Mouse (Mus musculus) forebrain, postnatal 0 days (tissue): ENCODE data around the gene Rwdd2b. TPM values are rescaled to one million over a fixed set of nuclear protein-coding genes. Genes with fewer than 3 reads are reported as not detected.

Source experiments
- ATAC-seq: fragments of 200-750 bp; cut with Nextera tagmentation; 2 replicates; pipeline ENCODE4 v1.8.0; 2017; ENCODE audit warnings: mild to moderate bottlenecking, moderate library complexity
- DNase-seq: peaks from one replicate; pipeline ENCODE4 v3.0.0-alpha.2; 2015
- H3K27ac ChIP-seq: fragments of 300-500 bp; sonication (generic); 2 replicates; pipeline ENCODE4 v1.5.1; 2014; ENCODE audit warnings: low read depth, mild to moderate bottlenecking, antibody characterized with exemption, low read length, moderate library complexity, mixed read lengths
- H3K27me3 ChIP-seq: fragments of 300-500 bp; sonication (generic); 2 replicates; pipeline ENCODE4 v1.6.1; 2014; ENCODE audit warnings: mild to moderate bottlenecking, low read length, mixed read lengths; ENCODE audit not compliant: insufficient read depth
- H3K36me3 ChIP-seq: fragments of 300-500 bp; sonication (generic); 2 replicates; pipeline ENCODE4 v1.6.1; 2014; ENCODE audit warnings: mild to moderate bottlenecking, moderate library complexity; ENCODE audit not compliant: insufficient read depth
- H3K4me1 ChIP-seq: fragments of 300-500 bp; sonication (generic); 2 replicates; pipeline ENCODE4 v1.6.1; 2014; ENCODE audit warnings: antibody characterized with exemption; ENCODE audit not compliant: insufficient read depth
- H3K4me2 ChIP-seq: fragments of 300-500 bp; sonication (generic); 2 replicates; pipeline ENCODE4 v1.6.1; 2014; ENCODE audit warnings: low read depth, mild to moderate bottlenecking, moderate library complexity
- H3K4me3 ChIP-seq: fragments of 300-500 bp; sonication (generic); 2 replicates; pipeline ENCODE4 v1.5.1; 2014; ENCODE audit warnings: low read depth, low read length, mixed read lengths
- H3K9ac ChIP-seq: fragments of 300-500 bp; sonication (generic); 2 replicates; pipeline ENCODE4 v1.6.1; 2014; ENCODE audit warnings: mild to moderate bottlenecking
- H3K9me3 ChIP-seq: fragments of 300-500 bp; sonication (generic); 2 replicates; pipeline ENCODE4 v1.6.1; 2016; ENCODE audit warnings: low read length
- CTCF ChIP-seq: sonication (generic); IDR thresholded peaks from 2 replicates; pipeline ENCODE4 v1.5.1; 2016; ENCODE audit warnings: antibody characterized with exemption, control low read depth, low read depth
- WGBS: fragments of 180-500 bp; shearing (Covaris S2); extraction: QIAGEN DNeasy Blood & Tissue Kit; methylation state at CpG from one replicate; pipeline ENCODE4 v1.1.7; 2014; 5-methylcytosine and 5-hydroxymethylcytosine counted together
- polyA plus RNA-seq: library from polyadenylated mRNA; unstranded; fragments of >200 nt; fragmentation: Nextera tagmentation; extraction: Ambion mirVana; gene quantifications from 2 replicates; pipeline ENCODE4 v1.2.1, GENCODE M21; 2015
- total RNA-seq: library from RNA; depleted of rRNA; stranded (reverse); fragments of >200 nt; gene quantifications from 2 replicates; pipeline ENCODE4 v1.2.3, GENCODE M21; 2014; rRNA removed

Gene Rwdd2b
- total RNA-seq (8.2 and 11.0 TPM in 2 replicates), polyA plus RNA-seq (13.7 and 18.0 TPM in 2 replicates)

DNA sequence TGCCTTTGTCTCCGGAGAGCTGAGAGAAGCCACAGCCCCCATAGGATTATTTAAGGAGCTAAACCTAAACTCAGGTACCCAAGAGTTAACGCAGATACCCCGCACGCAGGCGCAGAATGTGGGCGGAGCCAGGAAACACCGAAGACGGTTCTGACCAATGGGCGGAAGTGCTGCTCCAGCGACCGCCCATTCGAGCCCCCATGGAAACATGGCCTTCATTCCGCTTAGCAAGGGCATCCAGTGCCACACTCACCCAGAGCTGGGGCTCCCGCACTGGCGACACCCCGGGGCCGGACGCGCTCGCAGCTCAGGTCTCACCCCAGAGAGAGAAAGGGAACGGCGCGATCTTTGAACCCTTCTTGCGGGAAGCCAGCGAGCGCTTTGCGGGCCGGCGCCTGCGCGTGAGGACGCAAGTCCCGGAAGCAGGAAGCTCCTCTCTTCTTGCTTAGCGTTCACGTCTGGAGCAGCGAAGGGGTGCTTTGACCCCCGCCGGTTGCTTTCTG is at the start of gene Rwdd2b:
Gene Rwdd2b, minus strand, starts transcription at position 390 of the 503 bp plus-strand sequence.
- TF ChIP-seq CTCF: no peak
- under 1% methylated on average over 38 of the region's 38 CpGs for whole genome bisulfite sequencing

GRCm38 (mm10) chr16:87488605-87489004 is 48.2 kb upstream of the Rwdd2b start:
- Histone ChIP-seq H3K4me3 (no peak overlapping the region), H3K4me2 (no peak overlapping the region), H3K4me1 (no peaks in the 10 kb centered on the region), H3K27ac (no peak overlapping the region), H3K27me3 (no peaks in the 10 kb centered on the region), H3K9ac (no peak overlapping the region), H3K36me3 (peaks cover 90% of the 10 kb centered on the region), H3K9me3 (no peaks in the 10 kb centered on the region)
- DNase-seq (no peak), ATAC-seq (no peak)
- 84% methylated on average over 2 of the region's 2 CpGs for WGBS
- TF ChIP-seq CTCF: no peak

More for the DNA sequence above, at the start of gene Rwdd2b:
- peak within 1 kb of the TSS; percentile 54 for H3K4me2 ChIP-seq
- no peaks in the 10 kb centered on the region for H3K27me3 ChIP-seq
- H3K36me3 ChIP-seq: no peaks in the 10 kb centered on the region
- H3K27ac ChIP-seq: peak within 1 kb of the TSS; percentile 94
- H3K4me3 ChIP-seq: peak within 1 kb of the TSS; percentile 72
- no peaks in the 10 kb centered on the region for H3K9me3 ChIP-seq
- H3K4me1 ChIP-seq: peaks cover 7% of the 10 kb centered on the region; the same call in 1 of the 2 replicates
- peak; percentile 96 for DNase-seq
- peak within 1 kb of the TSS; percentile 90 for H3K9ac ChIP-seq
- peak; percentile 98 for ATAC-seq

DNA sequence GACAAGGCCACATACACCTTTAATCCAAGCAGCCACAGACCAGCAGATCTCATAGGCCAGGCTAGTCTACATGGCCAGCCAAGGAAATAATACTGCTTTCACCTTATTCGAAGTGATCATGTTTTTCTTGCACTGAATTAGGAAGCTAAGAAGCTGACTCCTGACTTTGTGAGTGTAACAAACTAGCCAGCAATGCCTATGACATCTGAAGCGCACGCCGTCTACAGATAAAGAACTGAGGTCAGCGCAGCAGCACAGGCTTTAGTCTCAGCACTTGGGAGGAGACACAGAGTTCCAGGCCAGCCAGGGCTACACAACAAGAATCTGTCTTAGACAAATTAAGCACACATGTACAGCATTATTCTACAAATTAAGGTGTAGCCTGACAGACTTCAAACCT is 46.4 kb upstream of the Rwdd2b start:
- ATAC-seq (no peak), DNase-seq (no peak)
- H3K9me3 ChIP-seq: no peaks in the 10 kb centered on the region
- no peak overlapping the region for H3K27ac ChIP-seq
- H3K36me3 ChIP-seq: peaks cover 91% of the 10 kb centered on the region
- H3K27me3 ChIP-seq: no peaks in the 10 kb centered on the region
- no peaks in the 10 kb centered on the region for H3K4me1 ChIP-seq
- no peak overlapping the region for H3K9ac ChIP-seq
- no peak overlapping the region for H3K4me3 ChIP-seq
- 98% methylated on average over 5 of the region's 5 CpGs for WGBS
- no peak overlapping the region for H3K4me2 ChIP-seq
- TF ChIP-seq CTCF: no peak

DNA sequence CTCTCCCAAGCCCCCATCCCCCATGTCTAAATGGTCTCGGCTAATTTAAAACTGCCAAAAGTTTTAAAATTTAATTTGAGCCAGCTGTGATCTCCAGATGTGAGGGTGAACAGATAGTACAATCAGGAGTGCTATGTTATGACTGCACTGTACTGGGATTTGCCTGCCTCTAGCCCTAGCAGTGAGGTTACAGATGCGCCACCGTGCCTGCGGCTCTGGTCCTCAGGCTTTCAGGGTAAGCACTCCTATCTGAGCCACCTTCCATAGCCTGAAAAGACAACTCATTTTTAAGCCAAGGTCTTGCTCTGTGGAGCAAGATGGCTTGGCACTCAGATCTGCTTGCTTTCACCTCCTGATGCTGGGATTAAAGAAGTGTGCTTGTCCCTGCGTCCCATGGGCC is 44.0 kb upstream of the Rwdd2b start:
- DNase-seq (no peak), ATAC-seq (0 out of 2 replicates have a peak, but pooled peaks have one; percentile 40)
- no peak for TF ChIP-seq CTCF
- H3K9me3 ChIP-seq: no peaks in the 10 kb centered on the region
- no peak overlapping the region for H3K4me2 ChIP-seq
- H3K27ac ChIP-seq: no peak overlapping the region
- no peak overlapping the region for H3K4me3 ChIP-seq
- H3K27me3 ChIP-seq: no peaks in the 10 kb centered on the region
- no peaks in the 10 kb centered on the region for H3K4me1 ChIP-seq
- peaks cover 79% of the 10 kb centered on the region for H3K36me3 ChIP-seq
- WGBS: 95% methylated on average over 5 of the region's 5 CpGs
- H3K9ac ChIP-seq: no peak overlapping the region

DNA sequence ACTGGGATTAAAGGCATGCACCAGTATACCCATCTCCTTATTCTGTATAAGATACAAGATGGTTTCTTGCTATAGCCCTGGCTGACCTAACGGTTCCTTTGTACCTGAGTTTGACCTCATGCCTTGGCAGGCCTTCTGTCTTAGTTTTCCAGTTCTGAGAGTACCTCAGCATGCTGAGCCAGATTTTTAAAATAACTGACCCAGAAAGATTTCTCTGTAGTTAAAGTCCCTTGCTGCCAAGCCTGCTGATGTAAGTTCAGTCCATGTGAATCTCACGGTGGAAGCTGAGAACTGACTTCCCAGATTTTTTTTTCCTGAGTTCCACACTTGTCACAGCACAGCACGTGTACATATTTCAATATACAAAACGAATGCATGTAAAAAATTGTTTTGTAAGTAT is 30.2 kb upstream of the Rwdd2b start:
- no peaks in the 10 kb centered on the region for H3K9me3 ChIP-seq
- H3K4me2 ChIP-seq: no peak overlapping the region
- H3K9ac ChIP-seq: no peak overlapping the region
- no peaks in the 10 kb centered on the region for H3K27me3 ChIP-seq
- peaks cover 70% of the 10 kb centered on the region for H3K36me3 ChIP-seq
- H3K4me1 ChIP-seq: no peaks in the 10 kb centered on the region
- H3K27ac ChIP-seq: no peak overlapping the region
- no peak for TF ChIP-seq CTCF
- H3K4me3 ChIP-seq: no peak overlapping the region
- ATAC-seq: no peak
- no peak for DNase-seq
- 93% methylated on average over 4 of the region's 4 CpGs for WGBS

- no peak for ATAC-seq
- WGBS: 100% methylated on average over 3 of the region's 3 CpGs
- H3K27ac ChIP-seq: no peak overlapping the region
These were observed 18.4 kb upstream of the Rwdd2b start for GRCm38 (mm10) chr16:87458752-87459151.

DNA sequence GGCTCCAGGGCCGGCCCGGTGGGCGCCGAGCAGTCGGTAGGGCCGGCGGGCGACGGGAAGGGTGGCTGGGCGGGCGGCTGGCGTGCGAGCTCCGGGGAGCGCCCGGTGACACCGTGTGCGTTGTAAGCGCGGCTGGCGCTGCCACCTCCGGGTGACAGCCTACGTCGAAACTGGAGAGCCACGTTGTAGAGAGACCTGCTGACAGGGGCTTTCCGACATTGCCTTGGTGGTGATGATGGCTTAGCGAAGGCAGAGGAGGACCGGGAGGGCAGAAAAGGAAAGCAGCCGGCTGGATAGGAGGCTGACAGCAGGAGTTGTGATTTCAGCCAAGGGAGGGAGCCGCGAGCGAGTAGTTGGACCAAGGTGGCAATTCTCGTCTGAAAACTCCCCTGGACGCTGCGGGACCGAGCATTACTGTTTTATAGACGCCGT is 14.8 kb upstream of the Rwdd2b start:
- H3K27me3 ChIP-seq: no peaks in the 10 kb centered on the region
- DNase-seq (no peak), ATAC-seq (peak; percentile 72)
- peak overlapping the region; percentile 84 for H3K4me2 ChIP-seq
- H3K9ac ChIP-seq: peak overlapping the region; percentile 89
- peaks cover 12% of the 10 kb centered on the region for H3K4me1 ChIP-seq
- H3K9me3 ChIP-seq: no peaks in the 10 kb centered on the region
- no peaks in the 10 kb centered on the region; the same call in none of the 2 replicates for H3K36me3 ChIP-seq
- peak overlapping the region; percentile 85 for H3K27ac ChIP-seq
- H3K4me3 ChIP-seq: peak overlapping the region; percentile 98
- no peak for TF ChIP-seq CTCF
- under 1% methylated on average over 38 of the region's 38 CpGs for WGBS

More at GRCm38 (mm10) chr16:87458752-87459151, 18.4 kb upstream of the Rwdd2b start:
- Histone ChIP-seq H3K9me3 (no peaks in the 10 kb centered on the region), H3K4me2 (no peak overlapping the region), H3K9ac (no peak overlapping the region), H3K4me1 (peaks cover 12% of the 10 kb centered on the region), H3K4me3 (no peak overlapping the region), H3K36me3 (peaks cover 19% of the 10 kb centered on the region), H3K27me3 (no peaks in the 10 kb centered on the region)
- no peak for TF ChIP-seq CTCF
- DNase-seq: no peak
